Mouse (Mus musculus): ENCODE results near the gene Slc44a4. TPM values are rescaled to one million over a fixed set of nuclear protein-coding genes. Genes with fewer than 3 reads are reported as not detected.

Gene Slc44a4
- total RNA-seq, 2 experiments from 2014 or later = 0.45 to 0.79 TPM

GRCm38 (mm10) chr17:34891377-34891776, 22.9 kb upstream of the Slc44a4 start:
- no peak; the same call in 1 of the 2 replicates for TF ChIP-seq CTCF (IDR thresholded peaks at IDR 0.05)
- intact Hi-C loops (cut with DNase I) = loop anchor here (5.0 to 10.0 kb wide), 3 partner anchors 239 to 767 kb away; partner anchors contain the start of genes Atp6v1g2 and Brd2
- no peak overlapping the region for H3K4me3 ChIP-seq
- H3K27ac ChIP-seq = no peak overlapping the region
- no peak for DNase-seq (ENCODE audit: extremely low spot score in 1 of 2, low spot score in 2 of 2)

- no peak for TF ChIP-seq CTCF (IDR thresholded peaks at IDR 0.05)
- peak overlapping the region; percentile 86 for H3K27ac ChIP-seq
- no peak for DNase-seq (ENCODE audit: extremely low spot score in 1 of 2, low spot score in 2 of 2)
- H3K4me3 ChIP-seq = peak overlapping the region; percentile 69
- intact Hi-C loops (cut with DNase I) = loop anchor here (2.0 to 10.0 kb wide), 4 partner anchors 38 to 768 kb away; partner anchors contain the start of genes Atp6v1g2 and Brd2
Observed at GRCm38 (mm10) chr17:34893072-34893824, 21.0 kb upstream of the Slc44a4 start.

GRCm38 (mm10) chr17:34894074-34894597, 20.1 kb upstream of the Slc44a4 start:
- Histone ChIP-seq H3K27ac (peak overlapping the region; percentile 91), H3K4me3 (peak overlapping the region; percentile 69)
- intact Hi-C loops (cut with DNase I) = loop anchor here (5.0 to 10.0 kb wide), 3 partner anchors 242 to 769 kb away; partner anchors contain the start of genes Atp6v1g2 and Brd2
- peak; percentile 6; the same call in 1 of the 2 replicates for TF ChIP-seq CTCF (IDR thresholded peaks at IDR 0.05)
- DNase-seq (ENCODE audit: extremely low spot score in 1 of 2, low spot score in 2 of 2) = peak; percentile 91 to 93

GRCm38 (mm10) chr17:34894801-34895530, 19.3 kb upstream of the Slc44a4 start:
- intact Hi-C loops (cut with DNase I) = loop anchor here (5.0 to 10.0 kb wide), 3 partner anchors 243 to 770 kb away; partner anchors contain the start of genes Atp6v1g2 and Brd2
- H3K4me3 ChIP-seq = peak overlapping the region; percentile 69
- peak overlapping the region; percentile 91 for H3K27ac ChIP-seq
- no peak for TF ChIP-seq CTCF (IDR thresholded peaks at IDR 0.05)
- peak; percentile 53 to 56 for DNase-seq (ENCODE audit: extremely low spot score in 1 of 2, low spot score in 2 of 2)

- no peak for DNase-seq (ENCODE audit: extremely low spot score in 1 of 2, low spot score in 2 of 2)
- H3K4me3 ChIP-seq = no peak overlapping the region
- no peak for TF ChIP-seq CTCF (IDR thresholded peaks at IDR 0.05)
- intact Hi-C loops (cut with DNase I) = loop anchor here (10.0 kb wide), 1 partner anchor 771 kb away; the partner anchor contains the start of gene Brd2
- no peak overlapping the region for H3K27ac ChIP-seq
Observed at GRCm38 (mm10) chr17:34895724-34896123, 18.5 kb upstream of the Slc44a4 start.

GRCm38 (mm10) chr17:34896366-34896765, 17.9 kb upstream of the Slc44a4 start:
- intact Hi-C loops (cut with DNase I) = loop anchor here (10.0 kb wide), 1 partner anchor 772 kb away; the partner anchor contains the start of gene Brd2
- Histone ChIP-seq H3K4me3 (no peak overlapping the region), H3K27ac (no peak overlapping the region)
- no peak for TF ChIP-seq CTCF (IDR thresholded peaks at IDR 0.05)
- DNase-seq (ENCODE audit: extremely low spot score in 1 of 2, low spot score in 2 of 2) = no peak

GRCm38 (mm10) chr17:34897373-34898159, 16.7 kb upstream of the Slc44a4 start:
- intact Hi-C loops (cut with DNase I) = loop anchor here (2.0 to 10.0 kb wide), 2 partner anchors 33 to 773 kb away; partner anchors contain the start of genes Brd2 and Neu1
- peak overlapping the region; percentile 98 for H3K27ac ChIP-seq
- peak overlapping the region; percentile 70 for H3K4me3 ChIP-seq
- TF ChIP-seq CTCF (IDR thresholded peaks at IDR 0.05) = no peak
- DNase-seq (ENCODE audit: extremely low spot score in 1 of 2, low spot score in 2 of 2) = peak in 1 of 2 experiments; percentile 35

GRCm38 (mm10) chr17:34898160-34898586, 16.1 kb upstream of the Slc44a4 start, which contains the start of the genes C2 and Ehmt2:
Gene C2, minus strand, starts transcription at chr17:34898265.
Gene Ehmt2, plus strand, starts transcription at chr17:34898469.
- H3K4me3 ChIP-seq = peak within 1 kb of the TSS; percentile 70
- TF ChIP-seq CTCF (IDR thresholded peaks at IDR 0.05) = no peak
- DNase-seq (ENCODE audit: extremely low spot score in 1 of 2, low spot score in 2 of 2) = peak; percentile 84 to 86
- peak within 1 kb of the TSS; percentile 98 for H3K27ac ChIP-seq
- intact Hi-C loops (cut with DNase I) = loop anchor here (2.0 to 10.0 kb wide), 2 partner anchors 33 to 773 kb away; partner anchors contain the start of genes Brd2 and Neu1

GRCm38 (mm10) chr17:34898706-34899052, 15.6 kb upstream of the Slc44a4 start:
- no peak for DNase-seq (ENCODE audit: extremely low spot score in 1 of 2, low spot score in 2 of 2)
- Histone ChIP-seq H3K4me3 (peak overlapping the region; percentile 70), H3K27ac (peak overlapping the region; percentile 44; the same call in 1 of the 2 replicates)
- intact Hi-C loops (cut with DNase I) = loop anchor here (2.0 to 10.0 kb wide), 2 partner anchors 32 to 774 kb away; partner anchors contain the start of genes Brd2 and Neu1
- TF ChIP-seq CTCF (IDR thresholded peaks at IDR 0.05) = no peak

- H3K4me3 ChIP-seq = peak overlapping the region; percentile 70
- TF ChIP-seq CTCF (IDR thresholded peaks at IDR 0.05) = no peak
- H3K27ac ChIP-seq = peak overlapping the region; percentile 87
- peak; percentile 37 to 38 for DNase-seq (ENCODE audit: extremely low spot score in 1 of 2, low spot score in 2 of 2)
- intact Hi-C loops (cut with DNase I) = loop anchor here (2.0 to 10.0 kb wide), 2 partner anchors 32 to 774 kb away; partner anchors contain the start of genes Brd2 and Neu1
Observed at GRCm38 (mm10) chr17:34899053-34899889, 15.0 kb upstream of the Slc44a4 start.

Data from left cerebral cortex, adult 2 months (tissue).